Mouse (Mus musculus) forebrain, embryonic 13.5 days (tissue): ENCODE data around the gene Cenps. TPM values are rescaled to one million over a fixed set of nuclear protein-coding genes. Genes with fewer than 3 reads are reported as not detected.
A peak's percentile ranks its signal among the peaks of the same experiment; 100 is the strongest.
"Not testable (repeated sequence)": the region's sequence is repeated elsewhere in the genome, so short reads cannot be mapped to it uniquely, and the experiment has no call there.

Experiments
- ATAC-seq: fragments of 200-750 bp; cut with Nextera tagmentation; 2 replicates; pipeline ENCODE4 v1.8.0; 2017
- H3K27ac ChIP-seq: fragments of 300-500 bp; sonication (generic); 2 replicates; pipeline ENCODE4 v1.5.1; 2015; ENCODE audit warnings: inconsistent platforms, mild to moderate bottlenecking, moderate library complexity
- H3K27me3 ChIP-seq: fragments of 300-500 bp; sonication (generic); 2 replicates; pipeline ENCODE4 v1.6.1; 2015; ENCODE audit warnings: mild to moderate bottlenecking, inconsistent platforms
- H3K36me3 ChIP-seq: fragments of 300-500 bp; sonication (generic); 2 replicates; pipeline ENCODE4 v1.6.1; 2015; ENCODE audit warnings: mild to moderate bottlenecking, inconsistent platforms; ENCODE audit not compliant: poor library complexity, severe bottlenecking
- H3K4me1 ChIP-seq: fragments of 300-500 bp; sonication (generic); 2 replicates; pipeline ENCODE4 v1.6.1; 2015; ENCODE audit warnings: inconsistent platforms
- H3K4me2 ChIP-seq: fragments of 300-500 bp; sonication (generic); 2 replicates; pipeline ENCODE4 v1.6.1; 2015; ENCODE audit warnings: inconsistent platforms, mild to moderate bottlenecking, moderate library complexity
- H3K4me3 ChIP-seq: fragments of 300-500 bp; sonication (generic); 2 replicates; pipeline ENCODE4 v1.5.1; 2015; ENCODE audit warnings: mild to moderate bottlenecking, inconsistent platforms
- H3K9ac ChIP-seq: fragments of 300-500 bp; sonication (generic); 2 replicates; pipeline ENCODE4 v1.6.1; 2015; ENCODE audit warnings: mild to moderate bottlenecking, inconsistent platforms
- H3K9me3 ChIP-seq: fragments of 300-500 bp; sonication (generic); replicated peaks from 2 replicates; pipeline ENCODE4 v1.6.1; 2016; ENCODE audit warnings: inconsistent platforms
- WGBS: fragments of 180-500 bp; shearing (Covaris S2); methylation state at CpG from one replicate; pipeline ENCODE4 v1.1.7; 2015; 5-methylcytosine and 5-hydroxymethylcytosine counted together
- polyA plus RNA-seq: library from polyadenylated mRNA; unstranded; fragments of >200 nt; fragmentation: Nextera tagmentation; extraction: Ambion mirVana; gene quantifications from 2 replicates; pipeline ENCODE4 v1.2.1, GENCODE M21; 2015

The Cenps gene
- polyA plus RNA-seq, 1 experiment from 2014 or later, result 38.7 TPM

DNA sequence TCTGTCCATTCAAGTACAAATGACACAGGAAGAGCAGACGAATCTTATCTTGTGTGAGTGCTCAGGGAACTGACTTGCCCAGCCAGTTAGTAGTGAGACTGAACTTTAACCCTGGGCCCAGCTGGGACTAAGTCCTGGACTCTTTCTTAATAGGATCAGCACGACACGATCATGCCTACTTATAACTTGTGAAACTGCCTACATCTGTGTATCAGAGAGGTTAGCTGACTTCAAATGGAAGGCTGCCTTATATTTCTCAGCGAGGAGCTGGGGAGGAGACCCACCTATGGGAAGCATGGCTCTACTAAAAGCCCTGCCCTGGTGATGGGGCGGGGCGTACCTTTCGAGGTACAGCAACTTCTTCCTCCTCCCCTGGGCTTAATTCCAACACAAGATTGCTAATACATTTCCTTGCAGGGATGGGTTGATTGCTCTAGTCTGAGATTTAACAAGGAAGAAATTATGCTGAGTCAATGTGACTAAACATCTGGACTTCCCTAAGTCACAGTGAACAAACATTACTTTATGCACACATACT lies 33.0 kb upstream of the Cenps start:
- ATAC-seq, result no peak
- Histone ChIP-seq H3K9ac (no peak overlapping the region), H3K4me3 (no peak overlapping the region), H3K4me2 (no peak overlapping the region), H3K27me3 (no peaks in the 10 kb centered on the region), H3K4me1 (peaks cover 14% of the 10 kb centered on the region), H3K27ac (no peak overlapping the region), H3K9me3 (no peaks in the 10 kb centered on the region), H3K36me3 (peaks cover 6% of the 10 kb centered on the region; the same call in 1 of the 2 replicates)
- WGBS, result 76% methylated on average over 7 of the region's 7 CpGs

- H3K4me2 ChIP-seq, result not testable (repeated sequence)
Observed at GRCm38 (mm10) chr4:149169926-149170325, 32.5 kb upstream of the Cenps start.

GRCm38 (mm10) chr4:149168016-149168415 lies 30.6 kb upstream of the Cenps start:
- no peak overlapping the region for H3K27ac ChIP-seq
- H3K4me1 ChIP-seq, result peaks cover 19% of the 10 kb centered on the region
- peaks cover 9% of the 10 kb centered on the region; the same call in 1 of the 2 replicates for H3K36me3 ChIP-seq
- WGBS, result 80% methylated on average over 2 of the region's 2 CpGs
- H3K4me2 ChIP-seq, result peak overlapping the region; percentile 70; the same call in 1 of the 2 replicates
- no peak overlapping the region for H3K9ac ChIP-seq
- H3K4me3 ChIP-seq, result no peak overlapping the region
- H3K9me3 ChIP-seq, result no peaks in the 10 kb centered on the region
- no peaks in the 10 kb centered on the region for H3K27me3 ChIP-seq
- ATAC-seq, result no peak

More at GRCm38 (mm10) chr4:149169926-149170325, 32.5 kb upstream of the Cenps start:
- not testable (repeated sequence) for ATAC-seq, H3K36me3 ChIP-seq, H3K27ac ChIP-seq, H3K4me3 ChIP-seq, H3K27me3 ChIP-seq, H3K9me3 ChIP-seq, H3K9ac ChIP-seq
- WGBS, result 69% methylated on average over 7 of the region's 8 CpGs
- peaks cover 19% of the 10 kb centered on the region for H3K4me1 ChIP-seq

DNA sequence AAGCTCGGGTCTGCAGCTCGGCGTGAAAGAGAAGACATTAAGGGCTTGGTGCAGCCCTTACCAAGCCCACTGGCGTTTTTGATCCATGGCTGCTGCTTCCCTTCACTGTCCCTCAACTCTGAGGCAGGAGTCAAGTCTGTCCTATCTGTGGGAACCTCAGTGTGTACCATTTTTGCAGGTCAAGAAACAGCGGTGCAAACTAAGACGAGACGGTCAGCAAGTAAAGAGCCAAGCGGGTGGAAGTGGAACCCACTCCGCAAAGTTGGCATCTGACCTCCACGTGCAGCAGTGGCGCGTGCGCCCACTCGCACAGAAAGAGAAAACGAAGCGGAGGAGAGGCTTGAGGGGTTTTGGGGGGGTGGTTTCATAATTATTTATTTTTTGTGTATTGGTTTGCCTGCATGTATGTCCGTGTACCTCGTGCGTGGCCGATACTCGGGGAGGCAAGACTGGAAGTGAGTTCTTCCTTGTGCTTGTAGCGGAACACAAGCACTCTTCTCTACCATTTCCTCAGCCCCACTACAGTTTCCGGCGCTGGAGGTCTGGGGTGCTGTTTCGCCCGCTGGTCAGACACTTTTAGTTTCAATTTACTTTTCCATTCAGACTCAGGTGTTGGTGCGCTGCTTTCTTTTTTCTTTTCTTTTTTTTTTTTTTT lies 29.7 kb upstream of the Cenps start:
- peak overlapping the region; percentile 70 for H3K4me2 ChIP-seq
- WGBS, result 2% methylated on average over 27 of the region's 27 CpGs
- no peaks in the 10 kb centered on the region for H3K27me3 ChIP-seq
- peak overlapping the region; percentile 65 for H3K9ac ChIP-seq
- peaks cover 18% of the 10 kb centered on the region; the same call in 1 of the 2 replicates for H3K36me3 ChIP-seq
- no peak; the same call in 1 of the 2 replicates for ATAC-seq
- H3K9me3 ChIP-seq, result no peaks in the 10 kb centered on the region
- peaks cover 19% of the 10 kb centered on the region for H3K4me1 ChIP-seq
- H3K4me3 ChIP-seq, result peak overlapping the region; percentile 77
- peak overlapping the region; percentile 51 for H3K27ac ChIP-seq

DNA sequence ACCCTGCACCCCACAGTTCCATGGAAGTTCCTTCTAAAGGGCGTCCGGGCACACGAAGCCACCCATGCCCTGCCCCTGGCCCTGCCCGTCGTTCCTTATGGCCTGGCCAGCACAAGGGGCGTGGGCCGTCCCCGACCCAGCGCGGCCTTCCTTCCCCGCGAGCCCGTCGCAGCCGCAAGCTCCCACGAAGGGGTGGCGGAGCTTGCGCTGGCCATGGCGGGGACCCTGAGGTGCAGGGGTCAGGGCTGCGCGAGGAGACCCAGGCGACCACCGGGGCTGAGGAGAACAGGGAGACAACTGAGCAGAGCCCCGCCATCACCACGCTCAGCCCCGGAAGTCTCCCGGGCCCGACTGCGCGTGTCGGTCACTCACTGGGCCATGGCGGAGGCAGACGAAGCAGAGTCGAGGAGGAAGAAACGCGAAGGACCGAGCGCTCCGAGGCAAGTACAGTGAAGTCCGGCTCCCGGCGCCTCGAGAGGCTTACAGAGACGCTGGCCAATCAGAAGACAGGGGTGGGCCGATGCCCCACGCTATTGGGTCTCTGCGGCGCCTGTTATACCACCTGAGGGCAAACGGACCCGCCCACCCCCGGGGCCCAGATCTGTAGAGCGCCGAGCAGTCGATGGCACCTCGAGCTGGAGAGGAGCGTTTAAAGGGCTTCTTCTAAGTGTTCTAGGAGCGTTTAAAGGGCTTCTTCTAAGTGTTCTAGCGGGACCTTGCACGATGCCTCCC lies 29.0 kb upstream of the Cenps start, which contains the start of gene Pgd:
Pgd (minus strand) TSS at position 557 of the 732 bp plus-strand sequence.
- Histone ChIP-seq H3K9me3 (no peaks in the 10 kb centered on the region), H3K27me3 (no peaks in the 10 kb centered on the region), H3K4me2 (peak within 1 kb of the TSS; percentile 70), H3K36me3 (peaks cover 25% of the 10 kb centered on the region), H3K27ac (peak within 1 kb of the TSS; percentile 51), H3K9ac (peak within 1 kb of the TSS; percentile 82), H3K4me3 (peak within 1 kb of the TSS; percentile 77), H3K4me1 (peaks cover 19% of the 10 kb centered on the region)
- under 1% methylated on average over 58 of the region's 59 CpGs for WGBS
- peak; percentile 100 for ATAC-seq

DNA sequence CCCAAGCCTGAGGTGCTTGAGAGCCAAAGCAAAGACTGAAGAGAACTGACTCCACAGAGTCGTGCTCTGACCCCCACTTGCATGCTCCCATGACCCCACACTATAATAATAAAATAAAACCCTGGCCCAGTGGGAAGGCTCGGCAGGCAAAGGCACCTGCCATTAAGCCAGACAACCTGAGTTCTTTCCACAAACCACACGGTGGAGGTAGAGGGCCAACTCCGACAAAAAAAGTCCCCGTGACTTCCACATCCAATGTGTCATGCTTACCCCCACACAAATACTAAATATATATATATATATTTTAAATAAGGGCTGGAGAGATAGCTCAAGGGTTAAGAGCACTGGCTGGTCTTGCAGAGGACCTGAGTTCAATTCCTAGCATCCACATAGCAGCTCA lies 26.7 kb upstream of the Cenps start:
- WGBS, result 65% methylated on average over 5 of the region's 5 CpGs
- Histone ChIP-seq H3K4me3 (no peak overlapping the region), H3K9ac (no peak overlapping the region), H3K27me3 (no peaks in the 10 kb centered on the region), H3K36me3 (peaks cover 48% of the 10 kb centered on the region), H3K27ac (no peak overlapping the region), H3K9me3 (no peaks in the 10 kb centered on the region), H3K4me1 (peaks cover 19% of the 10 kb centered on the region), H3K4me2 (no peak overlapping the region)
- no peak for ATAC-seq

GRCm38 (mm10) chr4:149163196-149163595 lies 25.8 kb upstream of the Cenps start:
- ATAC-seq, result no peak
- Histone ChIP-seq H3K27ac (no peak overlapping the region), H3K9ac (no peak overlapping the region), H3K4me3 (no peak overlapping the region), H3K36me3 (peaks cover 57% of the 10 kb centered on the region), H3K4me2 (no peak overlapping the region), H3K9me3 (no peaks in the 10 kb centered on the region), H3K4me1 (peaks cover 19% of the 10 kb centered on the region), H3K27me3 (no peaks in the 10 kb centered on the region)
- WGBS, result 47% methylated on average over 1 of the region's 1 CpGs

DNA sequence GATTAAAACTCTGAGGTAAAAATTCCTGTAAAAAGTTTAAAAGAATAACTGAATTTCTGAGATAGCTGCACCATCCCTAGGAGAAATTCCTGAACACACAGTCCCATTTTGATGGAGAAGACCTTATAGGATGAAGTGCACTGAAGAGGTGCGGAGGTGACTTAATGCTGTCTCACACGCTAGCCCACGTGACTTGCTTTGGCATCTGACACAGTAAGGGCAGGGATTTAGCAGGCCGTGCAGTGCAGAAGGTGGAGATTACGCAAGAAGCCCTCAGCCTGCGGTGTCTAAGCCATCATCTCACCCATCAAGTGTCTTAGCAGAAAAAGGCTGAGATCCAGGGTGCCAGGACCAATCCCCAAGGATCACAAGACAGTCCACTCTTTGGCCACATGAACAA lies 23.7 kb upstream of the Cenps start:
- no peak for ATAC-seq
- peaks cover 78% of the 10 kb centered on the region for H3K36me3 ChIP-seq

DNA sequence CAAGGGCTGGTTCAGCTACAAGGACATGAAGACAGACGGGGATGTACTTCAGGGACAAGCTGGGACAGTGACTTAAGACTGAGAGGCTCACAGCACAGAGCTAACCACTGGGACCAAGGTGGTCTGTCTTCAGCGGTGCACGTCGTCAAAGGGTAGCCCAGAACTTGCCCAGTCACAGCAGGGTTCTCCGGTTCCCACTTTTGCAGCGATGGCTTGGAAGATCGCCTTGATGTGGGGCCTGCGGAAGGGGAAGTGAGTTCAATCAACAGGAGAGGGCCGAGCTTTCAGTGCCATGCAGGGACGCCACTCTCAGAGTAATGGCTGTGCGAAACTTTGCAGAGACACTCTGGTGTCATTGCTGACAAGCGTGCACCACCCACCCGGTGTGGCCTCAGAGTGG lies 22.5 kb upstream of the Cenps start:
- Histone ChIP-seq H3K36me3 (peaks cover 90% of the 10 kb centered on the region), H3K27me3 (no peaks in the 10 kb centered on the region), H3K27ac (no peak overlapping the region), H3K9ac (no peak overlapping the region), H3K9me3 (no peaks in the 10 kb centered on the region; the same call in 1 of the 2 replicates), H3K4me1 (0 out of 2 replicates have a peak, but pooled peaks cover 3% of the 10 kb centered on the region), H3K4me2 (no peak overlapping the region), H3K4me3 (no peak overlapping the region)
- 91% methylated on average over 13 of the region's 13 CpGs for WGBS
- no peak for ATAC-seq

More for the DNA sequence above, 23.7 kb upstream of the Cenps start:
- no peaks in the 10 kb centered on the region for H3K9me3 ChIP-seq
- no peak overlapping the region for H3K27ac ChIP-seq
- H3K4me1 ChIP-seq, result peaks cover 15% of the 10 kb centered on the region
- no peak overlapping the region for H3K4me2 ChIP-seq
- no peak overlapping the region for H3K4me3 ChIP-seq
- no peak overlapping the region for H3K9ac ChIP-seq
- no peaks in the 10 kb centered on the region for H3K27me3 ChIP-seq
- WGBS, result 96% methylated on average over 6 of the region's 6 CpGs

GRCm38 (mm10) chr4:149159203-149159602 lies 21.8 kb upstream of the Cenps start:
- Histone ChIP-seq H3K4me1 (0 out of 2 replicates have a peak, but pooled peaks cover 3% of the 10 kb centered on the region), H3K9me3 (no peaks in the 10 kb centered on the region; the same call in 1 of the 2 replicates), H3K9ac (no peak overlapping the region), H3K36me3 (peaks cover 90% of the 10 kb centered on the region), H3K4me2 (no peak overlapping the region), H3K4me3 (no peak overlapping the region), H3K27ac (no peak overlapping the region), H3K27me3 (no peaks in the 10 kb centered on the region)
- ATAC-seq, result no peak
- 93% methylated on average over 2 of the region's 2 CpGs for WGBS

DNA sequence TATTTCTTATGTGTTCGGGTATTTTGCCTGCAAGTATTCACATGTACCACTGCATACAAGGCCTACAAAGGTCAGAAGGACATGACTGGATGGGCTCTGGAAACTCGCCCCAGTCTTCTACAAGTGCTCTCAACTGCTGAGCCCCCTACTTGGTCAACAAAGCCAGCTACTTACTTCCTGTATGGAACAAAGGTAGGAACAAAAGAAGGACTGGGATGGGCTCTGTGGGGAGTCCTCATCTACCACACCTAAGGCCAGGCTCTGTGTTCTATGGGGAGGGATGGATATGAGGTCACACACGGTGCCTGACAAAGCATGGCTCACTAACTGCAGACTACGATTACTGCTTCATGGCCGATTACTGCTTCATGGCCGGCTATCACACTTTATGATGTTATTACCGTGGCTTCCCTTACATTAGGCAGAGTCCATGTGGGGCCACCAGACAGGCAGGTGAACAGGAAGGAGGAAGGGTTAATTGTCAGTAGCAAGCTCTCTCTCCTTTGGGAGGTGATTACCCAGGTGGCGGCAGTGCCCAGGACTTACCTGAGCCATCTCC lies 20.1 kb upstream of the Cenps start:
- H3K27ac ChIP-seq, result no peak overlapping the region
- no peak for ATAC-seq
- peaks cover 100% of the 10 kb centered on the region for H3K36me3 ChIP-seq
- H3K4me2 ChIP-seq, result no peak overlapping the region
- no peak overlapping the region for H3K9ac ChIP-seq
- H3K9me3 ChIP-seq, result no peaks in the 10 kb centered on the region; the same call in 1 of the 2 replicates
- H3K4me1 ChIP-seq, result no peaks in the 10 kb centered on the region
- H3K4me3 ChIP-seq, result no peak overlapping the region
- no peaks in the 10 kb centered on the region for H3K27me3 ChIP-seq
- WGBS, result 89% methylated on average over 8 of the region's 8 CpGs

DNA sequence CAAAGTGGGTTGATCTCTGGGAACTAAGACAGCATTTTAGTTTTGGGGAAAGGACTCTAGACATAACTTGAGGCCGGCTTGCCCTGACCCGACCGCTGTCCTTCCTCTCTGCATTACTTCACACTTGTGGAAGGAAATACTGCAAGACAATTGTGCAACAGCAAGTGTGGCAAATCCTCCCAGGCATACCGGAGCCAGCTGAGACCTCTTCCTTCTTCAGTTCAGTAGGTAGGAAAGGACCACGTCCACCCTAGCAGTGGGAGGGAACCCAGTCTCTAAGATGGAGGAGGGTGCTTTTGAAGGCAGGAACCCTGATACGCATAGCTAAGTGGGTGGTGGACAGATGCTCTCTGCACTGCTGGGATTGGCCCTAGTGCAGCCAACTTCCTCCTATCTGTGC lies 18.3 kb upstream of the Cenps start:
- Histone ChIP-seq H3K4me2 (no peak overlapping the region), H3K36me3 (peaks cover 99% of the 10 kb centered on the region), H3K9ac (no peak overlapping the region), H3K27ac (no peak overlapping the region), H3K27me3 (no peaks in the 10 kb centered on the region), H3K4me3 (no peak overlapping the region), H3K4me1 (no peaks in the 10 kb centered on the region), H3K9me3 (no peaks in the 10 kb centered on the region; the same call in 1 of the 2 replicates)
- 93% methylated on average over 6 of the region's 6 CpGs for WGBS
- ATAC-seq, result no peak
